Mouse (Mus musculus): Measurements from ENCODE around the gene Rpl29. TPM values are rescaled to one million over a fixed set of nuclear protein-coding genes. Genes with fewer than 3 reads are reported as not detected.

Rpl29 gene
- polyA plus RNA-seq, 1 experiment from 2014 or later, result 1,207 TPM

- H3K36me3 ChIP-seq (ENCODE audit: insufficient read depth, low read length), result no peaks in the 10 kb centered on the region
- H3K4me2 ChIP-seq (ENCODE audit: low read length), result no peak overlapping the region
- no peaks in the 10 kb centered on the region for H3K9me3 ChIP-seq (replicated peaks; ENCODE audit: low read length)
- H3K4me3 ChIP-seq (replicated peaks; ENCODE audit: low read depth, low read length), result no peak overlapping the region
- H3K27ac ChIP-seq, result no peak overlapping the region
- H3K27me3 ChIP-seq (ENCODE audit: insufficient read depth, low read length), result no peaks in the 10 kb centered on the region
- TF ChIP-seq CTCF (IDR thresholded peaks at IDR 0.05; ENCODE audit: low read depth), result no peak
- no peak overlapping the region for H3K9ac ChIP-seq (ENCODE audit: low read depth, low read length)
- ATAC-seq (replicated peaks; ENCODE audit: low FRiP score, low read depth) (0 out of 2 replicates have a peak, but pooled peaks have one; percentile 25), DNase-seq (ENCODE audit: low spot score) (peak; percentile 31)
- H3K4me1 ChIP-seq (replicated peaks; ENCODE audit: insufficient read depth, low read length), result peaks cover 18% of the 10 kb centered on the region
- WGBS, result 24% methylated on average over 8 of the region's 8 CpGs
These were observed 22.7 kb upstream of the Rpl29 start for GRCm38 (mm10) chr9:106406443-106407078.

GRCm38 (mm10) chr9:106409096-106409495 is 20.2 kb upstream of the Rpl29 start:
- no peak for DNase-seq (ENCODE audit: low spot score)
- H3K27me3 ChIP-seq (ENCODE audit: insufficient read depth, low read length), result no peaks in the 10 kb centered on the region
- no peak overlapping the region for H3K27ac ChIP-seq
- no peak for ATAC-seq (replicated peaks; ENCODE audit: low FRiP score, low read depth)
- no peak overlapping the region for H3K4me3 ChIP-seq (replicated peaks; ENCODE audit: low read depth, low read length)
- no peaks in the 10 kb centered on the region for H3K9me3 ChIP-seq (replicated peaks; ENCODE audit: low read length)
- H3K4me1 ChIP-seq (replicated peaks; ENCODE audit: insufficient read depth, low read length), result peaks cover 18% of the 10 kb centered on the region
- H3K36me3 ChIP-seq (ENCODE audit: insufficient read depth, low read length), result no peaks in the 10 kb centered on the region
- H3K4me2 ChIP-seq (ENCODE audit: low read length), result no peak overlapping the region
- H3K9ac ChIP-seq (ENCODE audit: low read depth, low read length), result no peak overlapping the region
- 94% methylated on average over 4 of the region's 4 CpGs for WGBS
- TF ChIP-seq CTCF (IDR thresholded peaks at IDR 0.05; ENCODE audit: low read depth), result peak; percentile 39; the same call in 1 of the 2 replicates

GRCm38 (mm10) chr9:106410086-106410650 is 19.1 kb upstream of the Rpl29 start:
- WGBS, result 81% methylated on average over 2 of the region's 2 CpGs
- Histone ChIP-seq H3K27me3 (ENCODE audit: insufficient read depth, low read length) (no peaks in the 10 kb centered on the region), H3K9ac (ENCODE audit: low read depth, low read length) (no peak overlapping the region), H3K27ac (no peak overlapping the region), H3K36me3 (ENCODE audit: insufficient read depth, low read length) (no peaks in the 10 kb centered on the region), H3K4me1 (replicated peaks; ENCODE audit: insufficient read depth, low read length) (peaks cover 14% of the 10 kb centered on the region), H3K9me3 (replicated peaks; ENCODE audit: low read length) (no peaks in the 10 kb centered on the region), H3K4me3 (replicated peaks; ENCODE audit: low read depth, low read length) (no peak overlapping the region), H3K4me2 (ENCODE audit: low read length) (no peak overlapping the region)
- ATAC-seq (replicated peaks; ENCODE audit: low FRiP score, low read depth) (no peak), DNase-seq (ENCODE audit: low spot score) (no peak)
- no peak for TF ChIP-seq CTCF (IDR thresholded peaks at IDR 0.05; ENCODE audit: low read depth)

GRCm38 (mm10) chr9:106411091-106411594 is 18.1 kb upstream of the Rpl29 start:
- no peak for TF ChIP-seq CTCF (IDR thresholded peaks at IDR 0.05; ENCODE audit: low read depth)
- no peak overlapping the region for H3K4me3 ChIP-seq (replicated peaks; ENCODE audit: low read depth, low read length)
- DNase-seq (ENCODE audit: low spot score), result no peak
- WGBS, result 65% methylated on average over 9 of the region's 9 CpGs
- peaks cover 9% of the 10 kb centered on the region for H3K4me1 ChIP-seq (replicated peaks; ENCODE audit: insufficient read depth, low read length)
- no peaks in the 10 kb centered on the region for H3K36me3 ChIP-seq (ENCODE audit: insufficient read depth, low read length)
- H3K9ac ChIP-seq (ENCODE audit: low read depth, low read length), result no peak overlapping the region
- H3K27me3 ChIP-seq (ENCODE audit: insufficient read depth, low read length), result no peaks in the 10 kb centered on the region
- no peak overlapping the region for H3K27ac ChIP-seq
- ATAC-seq (replicated peaks; ENCODE audit: low FRiP score, low read depth), result no peak
- H3K9me3 ChIP-seq (replicated peaks; ENCODE audit: low read length), result no peaks in the 10 kb centered on the region
- H3K4me2 ChIP-seq (ENCODE audit: low read length), result no peak overlapping the region

GRCm38 (mm10) chr9:106411729-106412128 is 17.5 kb upstream of the Rpl29 start:
- no peaks in the 10 kb centered on the region for H3K36me3 ChIP-seq (ENCODE audit: insufficient read depth, low read length)
- H3K9ac ChIP-seq (ENCODE audit: low read depth, low read length), result no peak overlapping the region
- no peaks in the 10 kb centered on the region for H3K9me3 ChIP-seq (replicated peaks; ENCODE audit: low read length)
- no peak for DNase-seq (ENCODE audit: low spot score)
- no peak overlapping the region for H3K4me2 ChIP-seq (ENCODE audit: low read length)
- H3K4me3 ChIP-seq (replicated peaks; ENCODE audit: low read depth, low read length), result no peak overlapping the region
- no peak for TF ChIP-seq CTCF (IDR thresholded peaks at IDR 0.05; ENCODE audit: low read depth)
- H3K4me1 ChIP-seq (replicated peaks; ENCODE audit: insufficient read depth, low read length), result peaks cover 3% of the 10 kb centered on the region
- 41% methylated on average over 6 of the region's 6 CpGs for WGBS
- no peak overlapping the region for H3K27ac ChIP-seq
- ATAC-seq (replicated peaks; ENCODE audit: low FRiP score, low read depth), result no peak
- no peaks in the 10 kb centered on the region for H3K27me3 ChIP-seq (ENCODE audit: insufficient read depth, low read length)

GRCm38 (mm10) chr9:106412210-106412609 is 17.0 kb upstream of the Rpl29 start:
- Histone ChIP-seq H3K4me1 (replicated peaks; ENCODE audit: insufficient read depth, low read length) (0 out of 2 replicates have a peak, but pooled peaks cover under 1% of the 10 kb centered on the region), H3K4me2 (ENCODE audit: low read length) (no peak overlapping the region), H3K27ac (no peak overlapping the region), H3K9ac (ENCODE audit: low read depth, low read length) (no peak overlapping the region), H3K36me3 (ENCODE audit: insufficient read depth, low read length) (no peaks in the 10 kb centered on the region), H3K4me3 (replicated peaks; ENCODE audit: low read depth, low read length) (no peak overlapping the region), H3K27me3 (ENCODE audit: insufficient read depth, low read length) (no peaks in the 10 kb centered on the region), H3K9me3 (replicated peaks; ENCODE audit: low read length) (no peaks in the 10 kb centered on the region)
- TF ChIP-seq CTCF (IDR thresholded peaks at IDR 0.05; ENCODE audit: low read depth), result no peak
- 46% methylated on average over 3 of the region's 3 CpGs for WGBS
- DNase-seq (ENCODE audit: low spot score), result no peak
- ATAC-seq (replicated peaks; ENCODE audit: low FRiP score, low read depth), result no peak
